Mouse (Mus musculus) limb, embryonic 12.5 days (tissue): ENCODE data around the gene Mob4. TPM values are rescaled to one million over a fixed set of nuclear protein-coding genes. Genes with fewer than 3 reads are reported as not detected.
"Not testable (repeated sequence)": the region's sequence is repeated elsewhere in the genome, so short reads cannot be mapped to it uniquely, and the experiment has no call there.

Experiments
- ATAC-seq: fragments of 200-750 bp; cut with Nextera tagmentation; 2 replicates; pipeline ENCODE4 v1.8.0; 2017; ENCODE audit warnings: low read depth, moderate TSS enrichment; ENCODE audit not compliant: insufficient number of reproducible peaks, insufficient read depth, low FRiP score, low TSS enrichment
- H3K27ac ChIP-seq: fragments of 300-500 bp; sonication (generic); 2 replicates; pipeline ENCODE4 v1.5.1; 2016; ENCODE audit warnings: mild to moderate bottlenecking, moderate library complexity
- H3K27me3 ChIP-seq: fragments of 300-500 bp; sonication (generic); 2 replicates; pipeline ENCODE4 v1.6.1; 2016; ENCODE audit warnings: mild to moderate bottlenecking, moderate library complexity
- H3K36me3 ChIP-seq: fragments of 300-500 bp; sonication (generic); 2 replicates; pipeline ENCODE4 v1.6.1; 2016; ENCODE audit warnings: mild to moderate bottlenecking, moderate library complexity
- H3K4me1 ChIP-seq: fragments of 300-500 bp; sonication (generic); replicated peaks from 2 replicates; pipeline ENCODE4 v1.6.1; 2016
- H3K4me2 ChIP-seq: fragments of 300-500 bp; sonication (generic); 2 replicates; pipeline ENCODE4 v1.6.1; 2016; ENCODE audit warnings: mild to moderate bottlenecking, moderate library complexity
- H3K4me3 ChIP-seq: fragments of 300-500 bp; sonication (generic); replicated peaks from 2 replicates; pipeline ENCODE4 v1.5.1; 2016; ENCODE audit warnings: mild to moderate bottlenecking
- H3K9ac ChIP-seq: fragments of 300-500 bp; sonication (generic); replicated peaks from 2 replicates; pipeline ENCODE4 v1.6.1; 2016; ENCODE audit warnings: mild to moderate bottlenecking, moderate library complexity
- H3K9me3 ChIP-seq: fragments of 300-500 bp; sonication (generic); 2 replicates; pipeline ENCODE4 v1.6.1; 2016; ENCODE audit warnings: mild to moderate bottlenecking, moderate library complexity
- WGBS: fragments of 180-500 bp; shearing (Covaris S2); methylation state at CpG from one replicate; pipeline ENCODE4 v1.1.7; 2016; 5-methylcytosine and 5-hydroxymethylcytosine counted together
- polyA plus RNA-seq: library from polyadenylated mRNA; unstranded; fragments of >200 nt; fragmentation: Nextera tagmentation; extraction: Ambion mirVana; gene quantifications from 2 replicates; pipeline ENCODE4 v1.2.1, GENCODE M21; 2016

Mob4 gene
- polyA plus RNA-seq, 1 experiment from 2014 or later, result 159 TPM

GRCm38 (mm10) chr1:55106919-55107585 lies 24.0 kb upstream of the Mob4 start:
- Histone ChIP-seq H3K4me2 (no peak overlapping the region), H3K36me3 (no peaks in the 10 kb centered on the region), H3K4me1 (no peaks in the 10 kb centered on the region), H3K27ac (no peak overlapping the region), H3K4me3 (no peak overlapping the region), H3K9me3 (no peaks in the 10 kb centered on the region), H3K27me3 (no peaks in the 10 kb centered on the region), H3K9ac (no peak overlapping the region)
- 82% methylated on average over 9 of the region's 9 CpGs for WGBS
- ATAC-seq, result no peak

DNA sequence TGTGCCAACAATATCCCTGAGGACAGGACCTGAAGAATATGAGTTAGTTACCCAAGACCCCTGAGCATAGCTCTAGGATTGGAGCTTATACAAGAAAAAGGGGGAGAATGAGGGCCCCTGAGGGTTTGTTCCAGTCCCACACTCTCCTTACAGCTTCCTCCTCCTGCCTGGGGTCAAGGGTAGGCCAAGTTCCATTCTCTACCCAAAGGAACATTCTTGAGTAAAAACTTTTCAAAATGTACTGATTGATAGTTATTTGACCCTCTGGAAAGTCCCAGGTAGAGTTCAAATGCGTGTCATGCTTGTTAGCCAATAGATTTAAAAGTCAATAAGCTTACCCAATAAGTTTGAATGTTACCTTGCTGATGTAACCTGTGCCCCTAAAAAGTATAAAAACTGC lies 23.4 kb upstream of the Mob4 start:
- H3K27me3 ChIP-seq, result no peaks in the 10 kb centered on the region
- no peak overlapping the region for H3K4me3 ChIP-seq
- H3K36me3 ChIP-seq, result no peaks in the 10 kb centered on the region
- 93% methylated on average over 1 of the region's 1 CpGs for WGBS
- H3K9ac ChIP-seq, result no peak overlapping the region
- no peak overlapping the region for H3K27ac ChIP-seq
- H3K9me3 ChIP-seq, result no peaks in the 10 kb centered on the region
- H3K4me2 ChIP-seq, result no peak overlapping the region
- no peaks in the 10 kb centered on the region for H3K4me1 ChIP-seq
- ATAC-seq, result no peak

DNA sequence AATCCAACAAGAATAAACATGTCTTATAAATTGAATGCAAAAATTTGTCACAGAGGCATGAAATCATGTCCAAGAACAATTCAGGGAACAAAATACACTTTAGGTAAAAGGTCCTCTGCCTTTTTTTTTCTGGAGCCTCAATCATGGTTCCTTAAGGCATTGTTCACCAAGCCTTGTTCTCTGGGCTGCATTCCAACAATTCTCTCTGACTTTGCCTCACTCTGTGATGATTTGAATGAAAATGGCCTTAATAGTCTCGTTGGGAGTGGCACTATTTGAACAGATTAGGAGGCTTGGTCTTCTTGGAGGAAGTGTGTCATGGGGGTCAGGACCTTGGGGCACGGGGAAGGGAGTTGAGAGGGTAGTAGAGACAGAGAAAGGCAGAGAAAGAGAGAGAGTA lies 22.6 kb upstream of the Mob4 start:
- Histone ChIP-seq H3K4me1 (no peaks in the 10 kb centered on the region), H3K4me2 (no peak overlapping the region), H3K9ac (no peak overlapping the region), H3K4me3 (no peak overlapping the region), H3K27ac (no peak overlapping the region), H3K9me3 (no peaks in the 10 kb centered on the region), H3K27me3 (no peaks in the 10 kb centered on the region), H3K36me3 (no peaks in the 10 kb centered on the region)
- no peak for ATAC-seq
- WGBS, result 69% methylated on average over 2 of the region's 2 CpGs

DNA sequence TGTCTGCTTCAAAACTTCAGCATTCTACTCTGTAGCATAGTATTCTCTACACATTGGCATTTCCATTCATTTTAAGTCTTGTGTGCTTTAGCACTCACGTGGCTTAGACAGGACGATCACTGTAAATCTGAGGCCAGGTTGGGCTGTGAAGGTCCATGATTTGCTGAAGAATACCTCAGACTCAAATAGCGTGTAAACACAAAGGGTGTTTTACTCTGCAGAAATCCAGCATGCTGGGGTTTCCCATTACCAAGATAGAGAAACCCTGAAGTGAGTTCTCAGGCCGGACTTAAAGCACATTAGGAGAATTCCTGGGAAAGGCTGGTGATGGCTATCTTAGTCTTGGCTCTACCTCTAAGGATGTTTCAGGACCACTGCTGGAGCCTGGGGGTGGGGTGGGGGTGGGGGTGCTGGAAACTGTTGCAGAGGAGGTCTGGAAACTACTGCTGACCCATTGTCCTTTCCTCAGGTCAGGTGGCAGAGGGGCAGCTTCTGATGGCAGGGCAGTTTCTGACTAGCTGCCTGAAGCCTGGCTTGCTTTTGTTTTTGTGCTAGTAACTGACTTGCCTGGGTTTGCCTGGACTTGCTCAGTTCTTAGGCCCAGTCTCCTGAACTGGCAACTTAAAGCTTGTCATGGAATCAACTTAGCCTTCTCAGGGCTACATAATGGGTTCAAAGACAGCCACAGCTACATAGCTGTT lies 21.8 kb upstream of the Mob4 start:
- WGBS, result 88% methylated on average over 4 of the region's 4 CpGs
- no peak overlapping the region for H3K4me3 ChIP-seq
- ATAC-seq, result no peak
- no peak overlapping the region for H3K4me2 ChIP-seq
- no peaks in the 10 kb centered on the region for H3K36me3 ChIP-seq
- no peak overlapping the region for H3K9ac ChIP-seq
- H3K27me3 ChIP-seq, result no peaks in the 10 kb centered on the region
- no peak overlapping the region for H3K27ac ChIP-seq
- H3K9me3 ChIP-seq, result no peaks in the 10 kb centered on the region
- no peaks in the 10 kb centered on the region for H3K4me1 ChIP-seq

- no peaks in the 10 kb centered on the region for H3K36me3 ChIP-seq
- no peak overlapping the region for H3K9ac ChIP-seq
- no peak overlapping the region for H3K4me3 ChIP-seq
- H3K27me3 ChIP-seq, result no peaks in the 10 kb centered on the region
- H3K9me3 ChIP-seq, result no peaks in the 10 kb centered on the region
- H3K4me1 ChIP-seq, result no peaks in the 10 kb centered on the region
- 92% methylated on average over 5 of the region's 5 CpGs for WGBS
- H3K27ac ChIP-seq, result no peak overlapping the region
- no peak overlapping the region for H3K4me2 ChIP-seq
- no peak for ATAC-seq
These were observed 8.0 kb upstream of the Mob4 start for GRCm38 (mm10) chr1:55123046-55123445.

DNA sequence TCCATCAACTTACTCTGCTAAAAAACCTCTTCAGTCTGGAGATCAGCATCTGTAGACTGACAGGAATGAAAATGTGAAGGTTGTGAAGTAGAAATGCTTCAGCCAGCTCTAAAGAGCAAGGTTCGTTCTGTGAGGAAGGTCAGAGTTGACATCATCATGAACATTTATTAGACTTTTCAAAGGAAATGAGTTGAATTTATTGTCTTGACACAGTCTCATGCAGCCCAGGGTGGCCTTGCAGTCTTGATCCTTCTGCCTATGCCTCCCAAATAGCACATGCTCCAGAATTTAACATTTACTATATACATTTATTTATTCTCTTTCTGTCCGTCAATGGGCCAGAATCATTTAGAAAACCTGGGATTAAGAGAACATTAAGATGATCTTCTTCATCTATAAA lies 7.5 kb upstream of the Mob4 start:
- H3K36me3 ChIP-seq, result no peaks in the 10 kb centered on the region
- H3K4me3 ChIP-seq, result no peak overlapping the region
- 0 out of 2 replicates have a peak, but pooled peaks cover 3% of the 10 kb centered on the region for H3K27me3 ChIP-seq
- no peak overlapping the region for H3K4me2 ChIP-seq
- no peak overlapping the region for H3K9ac ChIP-seq
- no peak overlapping the region for H3K27ac ChIP-seq
- 81% methylated on average over 2 of the region's 2 CpGs for WGBS
- ATAC-seq, result no peak
- H3K4me1 ChIP-seq, result no peaks in the 10 kb centered on the region
- H3K9me3 ChIP-seq, result no peaks in the 10 kb centered on the region

GRCm38 (mm10) chr1:55124136-55124535 lies 6.9 kb upstream of the Mob4 start:
- not testable (repeated sequence) for H3K27me3 ChIP-seq, H3K36me3 ChIP-seq, H3K4me1 ChIP-seq, H3K27ac ChIP-seq, H3K4me2 ChIP-seq, ATAC-seq, H3K4me3 ChIP-seq, H3K9me3 ChIP-seq, H3K9ac ChIP-seq
- 92% methylated on average over 2 of the region's 2 CpGs for WGBS

GRCm38 (mm10) chr1:55129716-55130115 lies 1.3 kb upstream of the Mob4 start:
- 92% methylated on average over 5 of the region's 5 CpGs for WGBS

DNA sequence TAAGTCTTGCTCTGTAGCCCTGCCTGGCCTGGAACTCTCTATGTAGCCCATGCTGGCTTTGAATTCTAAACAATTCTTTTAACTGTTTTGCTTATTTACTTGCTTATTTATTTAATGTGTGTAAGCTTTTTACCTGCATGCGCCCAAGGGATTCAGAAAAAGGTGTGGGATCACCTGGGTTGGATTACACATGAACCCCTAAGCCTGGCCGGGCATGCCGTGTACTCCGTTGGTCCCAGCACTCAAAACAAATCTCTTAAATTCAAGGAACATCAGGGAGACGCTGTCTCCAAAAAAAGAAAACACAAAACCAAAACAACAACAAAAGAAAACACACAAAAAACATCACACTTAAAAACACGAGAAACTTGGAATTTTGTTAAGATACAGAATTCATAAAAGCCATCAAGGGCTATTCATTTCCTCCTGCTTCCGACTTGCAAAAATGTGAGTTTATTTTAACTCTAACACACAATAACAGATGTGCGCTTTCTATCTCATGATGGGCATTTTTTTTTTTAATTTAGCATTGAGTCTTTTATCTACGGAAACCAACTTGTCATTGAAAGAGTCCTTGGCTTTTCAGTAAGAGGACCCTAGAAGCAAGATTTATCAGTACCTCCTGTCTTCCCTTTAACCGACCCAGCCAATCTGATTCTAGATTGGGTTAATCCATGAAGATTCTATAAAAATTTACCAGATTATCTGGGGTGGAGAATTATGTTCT lies 678 bp upstream of the Mob4 start:
- WGBS, result 72% methylated on average over 10 of the region's 10 CpGs
- Histone ChIP-seq H3K27me3 (0 out of 2 replicates have a peak, but pooled peaks cover 3% of the 10 kb centered on the region), H3K4me3 (peak overlapping the region; percentile 98), H3K27ac (peak overlapping the region; percentile 98), H3K9me3 (no peaks in the 10 kb centered on the region), H3K9ac (peak overlapping the region; percentile 99), H3K36me3 (peaks cover 5% of the 10 kb centered on the region), H3K4me1 (peaks cover 10% of the 10 kb centered on the region), H3K4me2 (peak overlapping the region; percentile 72)
- ATAC-seq, result 0 out of 2 replicates have a peak, but pooled peaks have one; percentile 1

More at GRCm38 (mm10) chr1:55129716-55130115, 1.3 kb upstream of the Mob4 start:
- no peak overlapping the region for H3K27ac ChIP-seq
- 0 out of 2 replicates have a peak, but pooled peaks cover 3% of the 10 kb centered on the region for H3K27me3 ChIP-seq
- no peak overlapping the region for H3K9ac ChIP-seq
- no peak overlapping the region for H3K4me3 ChIP-seq
- no peaks in the 10 kb centered on the region for H3K9me3 ChIP-seq
- H3K36me3 ChIP-seq, result no peaks in the 10 kb centered on the region; the same call in 1 of the 2 replicates
- no peak for ATAC-seq
- peaks cover 10% of the 10 kb centered on the region for H3K4me1 ChIP-seq
- peak overlapping the region; percentile 72; the same call in 1 of the 2 replicates for H3K4me2 ChIP-seq

DNA sequence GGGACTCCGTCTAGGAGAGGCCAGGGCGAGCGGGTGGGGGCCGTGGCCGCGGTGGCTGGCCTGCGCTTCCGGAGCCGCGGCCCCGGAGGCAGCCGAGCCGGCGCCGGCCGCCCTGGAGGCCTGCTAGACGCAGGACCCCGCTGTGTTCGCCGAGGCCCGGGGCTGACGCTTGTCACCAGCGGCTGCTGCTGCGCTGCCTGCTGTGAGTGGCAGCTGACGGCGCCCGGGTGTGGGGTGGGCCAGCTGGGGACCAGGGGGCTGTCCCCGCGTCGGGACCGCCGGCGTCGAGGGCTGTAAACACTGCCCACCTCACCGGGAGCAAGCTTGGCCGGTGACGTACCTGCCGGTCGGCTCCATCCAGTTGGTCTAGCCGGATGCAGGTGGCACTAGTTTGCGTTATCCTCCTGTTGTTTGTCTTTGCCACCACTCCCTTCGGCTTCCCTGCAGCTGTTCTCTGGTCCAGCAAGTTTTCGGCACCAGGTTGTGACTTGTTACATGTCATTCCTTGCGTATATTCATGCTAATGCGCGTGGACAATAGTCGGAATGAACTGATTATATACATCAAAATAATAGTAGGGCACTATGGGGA lies 488 bp downstream of the Mob4 start:
- peak overlapping the region; percentile 99 for H3K9ac ChIP-seq
- H3K4me1 ChIP-seq, result peaks cover 10% of the 10 kb centered on the region
- ATAC-seq, result peak; percentile 86; the same call in 1 of the 2 replicates
- H3K36me3 ChIP-seq, result peaks cover 11% of the 10 kb centered on the region
- under 1% methylated on average over 47 of the region's 47 CpGs for WGBS
- H3K27ac ChIP-seq, result peak overlapping the region; percentile 98
- H3K4me2 ChIP-seq, result peak overlapping the region; percentile 72
- 0 out of 2 replicates have a peak, but pooled peaks cover 3% of the 10 kb centered on the region for H3K27me3 ChIP-seq
- H3K4me3 ChIP-seq, result peak overlapping the region; percentile 98
- H3K9me3 ChIP-seq, result no peaks in the 10 kb centered on the region

GRCm38 (mm10) chr1:55132308-55132707 lies 1.3 kb downstream of the Mob4 start:
- H3K27me3 ChIP-seq, result 0 out of 2 replicates have a peak, but pooled peaks cover 3% of the 10 kb centered on the region
- H3K4me2 ChIP-seq, result peak overlapping the region; percentile 72
- H3K27ac ChIP-seq, result no peak overlapping the region
- H3K4me1 ChIP-seq, result peaks cover 10% of the 10 kb centered on the region
- no peaks in the 10 kb centered on the region for H3K9me3 ChIP-seq
- H3K9ac ChIP-seq, result peak overlapping the region; percentile 99
- no peak for ATAC-seq
- WGBS, result 78% methylated on average over 4 of the region's 4 CpGs
- peak overlapping the region; percentile 98 for H3K4me3 ChIP-seq
- peaks cover 16% of the 10 kb centered on the region for H3K36me3 ChIP-seq
